ENCODE assay signal across 9 mouse cellular contexts in genomic region chr5:114896688-114897373, GRCm38 (mm10). TPM values are rescaled to one million over a fixed set of nuclear protein-coding genes. Genes with fewer than 3 reads are reported as not detected.
DNase-seq lines count a peak whose midpoint lies in the region; ATAC-seq lines count a peak whose summit lies in the region.
"Had no signal": no experiment of that assay in that cellular context is flagged by ENCODE, and none has a peak within 500 bp of the region (broad histone marks: within the 10 kb centered on the region; RNA-seq: fewer than 3 reads in every experiment).

Gene Oasl2 (plus strand): TSS chr5:114896936.

- no peak within 1 kb of the TSS for H3K4me3 ChIP-seq in forebrain, embryonic 13.5 days
- H3K4me3 ChIP-seq in forebrain, embryonic 15.5 days, result no peak within 1 kb of the TSS
- H3K4me3 ChIP-seq in stomach, embryonic 14.5 days (ENCODE audit: low read depth, low read length), result peak within 1 kb of the TSS; percentile 10; the same call in 1 of the 2 replicates

- ATAC-seq in forebrain, embryonic 13.5 days, result no peak
- no peak for ATAC-seq in forebrain, embryonic 15.5 days (replicated peaks)
- ATAC-seq in stomach, embryonic 14.5 days (ENCODE audit: insufficient number of reproducible peaks, insufficient read depth, low FRiP score, low read depth), result no peak

- H3K36me3 ChIP-seq in forebrain, embryonic 13.5 days (ENCODE audit: poor library complexity, severe bottlenecking), result no peaks in the 10 kb centered on the region
- H3K36me3 ChIP-seq in forebrain, embryonic 15.5 days, result no peaks in the 10 kb centered on the region
- no peaks in the 10 kb centered on the region for H3K36me3 ChIP-seq in stomach, embryonic 14.5 days (ENCODE audit: control insufficient read depth, insufficient read depth, low read length)
- H3K36me3 ChIP-seq: G1E had no signal

- H3K27ac ChIP-seq in forebrain, embryonic 13.5 days, result no peak within 1 kb of the TSS
- no peak within 1 kb of the TSS for H3K27ac ChIP-seq in forebrain, embryonic 15.5 days (replicated peaks)
- no peak within 1 kb of the TSS for H3K27ac ChIP-seq in stomach, embryonic 14.5 days (ENCODE audit: low read length)

- intact Hi-C loops in gastrocnemius, postnatal 14 days (cut with DNase I; ENCODE audit: low total_unique reads), result no loop called here

- no peak within 1 kb of the TSS for H3K9ac ChIP-seq in forebrain, embryonic 13.5 days
- no peak within 1 kb of the TSS for H3K9ac ChIP-seq in forebrain, embryonic 15.5 days (replicated peaks)
- no peak within 1 kb of the TSS for H3K9ac ChIP-seq in stomach, embryonic 14.5 days (replicated peaks; ENCODE audit: low read depth, low read length)

- 0 out of 2 replicates have a peak within 1 kb of the TSS, but pooled peaks have one; percentile 17 for H3K4me2 ChIP-seq in forebrain, embryonic 13.5 days
- no peak within 1 kb of the TSS for H3K4me2 ChIP-seq in forebrain, embryonic 15.5 days (replicated peaks)
- peak within 1 kb of the TSS; percentile 26 for H3K4me2 ChIP-seq in stomach, embryonic 14.5 days (replicated peaks; ENCODE audit: low read depth, low read length)

- H3K27me3 ChIP-seq in forebrain, embryonic 13.5 days, result no peaks in the 10 kb centered on the region
- H3K27me3 ChIP-seq in forebrain, embryonic 15.5 days, result no peaks in the 10 kb centered on the region
- H3K27me3 ChIP-seq in stomach, embryonic 14.5 days (ENCODE audit: control insufficient read depth, insufficient read depth, low read length), result no peaks in the 10 kb centered on the region

- no peaks in the 10 kb centered on the region for H3K4me1 ChIP-seq in forebrain, embryonic 13.5 days
- no peaks in the 10 kb centered on the region for H3K4me1 ChIP-seq in forebrain, embryonic 15.5 days
- H3K4me1 ChIP-seq in stomach, embryonic 14.5 days (ENCODE audit: control insufficient read depth, insufficient read depth, low read length), result no peaks in the 10 kb centered on the region

- WGBS in forebrain, embryonic 13.5 days, result 70% methylated on average over 13 of the region's 13 CpGs
- 70% methylated on average over 13 of the region's 13 CpGs for WGBS in forebrain, embryonic 15.5 days
- WGBS in large intestine, adult 2 months, result 44% methylated on average over 13 of the region's 13 CpGs
- WGBS in stomach, embryonic 14.5 days, result 57% methylated on average over 13 of the region's 13 CpGs

- no peaks in the 10 kb centered on the region for H3K9me3 ChIP-seq in forebrain, embryonic 13.5 days (replicated peaks)
- H3K9me3 ChIP-seq in forebrain, embryonic 15.5 days, result no peaks in the 10 kb centered on the region
- no peaks in the 10 kb centered on the region for H3K9me3 ChIP-seq in stomach, embryonic 14.5 days (ENCODE audit: control insufficient read depth, low read depth, low read length)
- H3K9me3 ChIP-seq: G1E had no signal

- DNase-seq in urinary bladder, adult 2 months (ENCODE audit: low spot score), result no peak
- no peak for DNase-seq in urinary bladder, postnatal 10 days (ENCODE audit: low spot score)
- no peak for DNase-seq in large intestine, adult 2 months (ENCODE audit: low read depth, low spot score)
- DNase-seq in layer of hippocampus, adult 8-10 months (ENCODE audit: low spot score in 2 of 2), result no peak
- no peak for DNase-seq in gastrocnemius, postnatal 14 days

RNA-seq across cellular contexts. Expression of gene Oasl2, which starts in this region (rescaled TPM):
- polyA plus RNA-seq in forebrain, embryonic 13.5 days (2015; fragmentation: Nextera tagmentation; extraction: Ambion mirVana), result 1.5 and 2.0 TPM in 2 replicates
- 2.4 and 2.9 TPM in 2 replicates for polyA plus RNA-seq in forebrain, embryonic 15.5 days (2015; fragmentation: Nextera tagmentation; extraction: Ambion mirVana)
- 30.2 and 36.0 TPM in 2 replicates for polyA plus RNA-seq in urinary bladder, adult 2 months (2012; rRNA removed)
- polyA plus RNA-seq in large intestine, adult 2 months (2012; rRNA removed), result 20.7 and 47.4 TPM in 2 replicates
- polyA plus RNA-seq in stomach, embryonic 14.5 days (2014; fragmentation: Nextera tagmentation; extraction: Ambion mirVana), result 5.2 and 5.3 TPM in 2 replicates
- total RNA-seq in layer of hippocampus, adult 8-10 months (2022), result 1 to 10 TPM; 1.3 to 9.8 (median 4.7) TPM
- total RNA-seq in gastrocnemius, postnatal 14 days (2021), result under 1 TPM; 0.38 to 0.88 TPM
- polyA plus RNA-seq: G1E had no signal
